Mouse (Mus musculus) lung, embryonic 14.5 days (tissue): ENCODE results near the gene Itgb8. TPM values are rescaled to one million over a fixed set of nuclear protein-coding genes. Genes with fewer than 3 reads are reported as not detected.
A peak's percentile ranks its signal among the peaks of the same experiment; 100 is the strongest.

Experiments
- ATAC-seq: fragments of 200-750 bp; cut with Nextera tagmentation; 2 replicates; pipeline ENCODE4 v1.8.0; 2017; ENCODE audit warnings: mild to moderate bottlenecking, moderate TSS enrichment, moderate library complexity; ENCODE audit not compliant: insufficient read depth
- DNase-seq: peaks from one replicate; pipeline ENCODE4 v3.0.0-alpha.2; 2015
- H3K27ac ChIP-seq: fragments of 300-500 bp; sonication (generic); 2 replicates; pipeline ENCODE4 v1.5.1; 2014; ENCODE audit warnings: low read depth, mild to moderate bottlenecking, moderate library complexity
- H3K27me3 ChIP-seq: fragments of 300-500 bp; sonication (generic); 2 replicates; pipeline ENCODE4 v1.6.1; 2014; ENCODE audit warnings: low read length, control low read depth; ENCODE audit not compliant: insufficient read depth
- H3K36me3 ChIP-seq: fragments of 300-500 bp; sonication (generic); 2 replicates; pipeline ENCODE4 v1.6.1; 2014; ENCODE audit warnings: control low read depth; ENCODE audit not compliant: insufficient read depth
- H3K4me1 ChIP-seq: fragments of 300-500 bp; sonication (generic); 2 replicates; pipeline ENCODE4 v1.6.1; 2014; ENCODE audit warnings: antibody characterized with exemption, control low read depth; ENCODE audit not compliant: insufficient read depth
- H3K4me2 ChIP-seq: fragments of 300-500 bp; sonication (generic); 2 replicates; pipeline ENCODE4 v1.6.1; 2014; ENCODE audit warnings: mild to moderate bottlenecking
- H3K4me3 ChIP-seq: fragments of 300-500 bp; sonication (generic); 2 replicates; pipeline ENCODE4 v1.5.1; 2014; ENCODE audit warnings: low read depth, low read length
- H3K9ac ChIP-seq: fragments of 300-500 bp; sonication (generic); 2 replicates; pipeline ENCODE4 v1.6.1; 2014
- H3K9me3 ChIP-seq: fragments of 300-500 bp; sonication (generic); 2 replicates; pipeline ENCODE4 v1.6.1; 2016; ENCODE audit warnings: low read depth, low read length, control low read depth
- CTCF ChIP-seq: IDR thresholded peaks from 2 replicates; pipeline ENCODE4 v1.5.1; 2016; ENCODE audit warnings: antibody characterized with exemption, low read depth
- WGBS: fragments of 180-500 bp; shearing (Covaris S2); extraction: QIAGEN DNeasy Blood & Tissue Kit; methylation state at CpG from one replicate; pipeline ENCODE4 v1.1.7; 2014; 5-methylcytosine and 5-hydroxymethylcytosine counted together
- polyA plus RNA-seq: library from polyadenylated mRNA; unstranded; fragments of >200 nt; fragmentation: Nextera tagmentation; extraction: Ambion mirVana; gene quantifications from 2 replicates; pipeline ENCODE4 v1.2.1, GENCODE M21; 2014

Itgb8 gene
- polyA plus RNA-seq, 1 experiment from 2014 or later = 4.6 TPM

- WGBS = 62% methylated on average over 1 of the region's 1 CpGs
- no peak overlapping the region for H3K9ac ChIP-seq
- ATAC-seq = no peak; the same call in 1 of the 2 replicates
- no peak for TF ChIP-seq CTCF
- no peak overlapping the region for H3K4me2 ChIP-seq
- no peaks in the 10 kb centered on the region for H3K27me3 ChIP-seq
- H3K9me3 ChIP-seq = no peaks in the 10 kb centered on the region
- no peak overlapping the region for H3K27ac ChIP-seq
- H3K36me3 ChIP-seq = peaks cover 19% of the 10 kb centered on the region
- no peaks in the 10 kb centered on the region for H3K4me1 ChIP-seq
- peak; percentile 16 for DNase-seq
- H3K4me3 ChIP-seq = no peak overlapping the region
Observed at GRCm38 (mm10) chr12:119164176-119164575, 74.4 kb downstream of the Itgb8 start.

- Histone ChIP-seq H3K4me3 (no peak overlapping the region), H3K36me3 (peaks cover 10% of the 10 kb centered on the region; the same call in 1 of the 2 replicates), H3K27ac (no peak overlapping the region), H3K9me3 (no peaks in the 10 kb centered on the region), H3K27me3 (no peaks in the 10 kb centered on the region), H3K4me2 (no peak overlapping the region), H3K9ac (no peak overlapping the region), H3K4me1 (no peaks in the 10 kb centered on the region)
- no peak for ATAC-seq
- DNase-seq = peak; percentile 48
- TF ChIP-seq CTCF = no peak
Observed at GRCm38 (mm10) chr12:119160786-119161185, 77.8 kb downstream of the Itgb8 start.

- Histone ChIP-seq H3K27me3 (no peaks in the 10 kb centered on the region), H3K27ac (no peak overlapping the region), H3K36me3 (peaks cover 10% of the 10 kb centered on the region; the same call in 1 of the 2 replicates), H3K4me2 (no peak overlapping the region), H3K4me1 (no peaks in the 10 kb centered on the region), H3K4me3 (no peak overlapping the region), H3K9me3 (no peaks in the 10 kb centered on the region), H3K9ac (no peak overlapping the region)
- 57% methylated on average over 4 of the region's 4 CpGs for WGBS
- TF ChIP-seq CTCF = no peak
- no peak for ATAC-seq
- DNase-seq = no peak
Observed at GRCm38 (mm10) chr12:119159254-119159933, 79.2 kb downstream of the Itgb8 start.

DNA sequence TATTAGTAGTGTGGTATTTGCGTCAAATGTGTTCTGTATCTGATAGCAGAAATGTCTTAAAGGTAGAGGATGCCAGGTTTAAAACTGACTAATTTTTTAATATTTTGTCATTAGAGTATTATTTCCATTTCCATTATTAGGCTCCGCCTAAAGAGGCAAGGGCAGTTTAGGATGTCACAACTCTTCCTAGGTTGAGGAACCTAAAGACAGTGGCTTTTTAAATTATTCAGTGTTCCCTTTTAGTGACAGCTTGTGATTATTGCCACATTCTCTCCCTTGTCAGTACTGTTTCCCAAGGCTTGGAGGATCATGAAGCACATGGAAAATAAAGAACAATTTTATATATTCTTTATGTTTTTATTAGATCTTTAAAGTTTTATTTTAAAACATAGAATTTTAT lies 80.9 kb downstream of the Itgb8 start:
- 82% methylated on average over 2 of the region's 2 CpGs for WGBS
- H3K36me3 ChIP-seq = peaks cover 8% of the 10 kb centered on the region; the same call in 1 of the 2 replicates
- no peak overlapping the region for H3K4me3 ChIP-seq
- ATAC-seq = no peak
- H3K4me1 ChIP-seq = no peaks in the 10 kb centered on the region
- TF ChIP-seq CTCF = no peak
- H3K4me2 ChIP-seq = no peak overlapping the region
- no peaks in the 10 kb centered on the region for H3K27me3 ChIP-seq
- no peak overlapping the region for H3K27ac ChIP-seq
- no peaks in the 10 kb centered on the region for H3K9me3 ChIP-seq
- H3K9ac ChIP-seq = no peak overlapping the region
- DNase-seq = no peak

GRCm38 (mm10) chr12:119157068-119157467 lies 81.5 kb downstream of the Itgb8 start:
- Histone ChIP-seq H3K4me1 (no peaks in the 10 kb centered on the region), H3K27ac (no peak overlapping the region), H3K36me3 (0 out of 2 replicates have a peak, but pooled peaks cover 2% of the 10 kb centered on the region), H3K9ac (no peak overlapping the region), H3K4me2 (no peak overlapping the region), H3K4me3 (no peak overlapping the region), H3K27me3 (no peaks in the 10 kb centered on the region), H3K9me3 (no peaks in the 10 kb centered on the region)
- WGBS = 77% methylated on average over 3 of the region's 3 CpGs
- no peak for TF ChIP-seq CTCF
- DNase-seq (no peak), ATAC-seq (no peak)

- no peaks in the 10 kb centered on the region for H3K4me1 ChIP-seq
- no peaks in the 10 kb centered on the region for H3K9me3 ChIP-seq
- peak; percentile 90 for DNase-seq
- no peak overlapping the region for H3K4me3 ChIP-seq
- 32% methylated on average over 4 of the region's 4 CpGs for WGBS
- H3K36me3 ChIP-seq = no peaks in the 10 kb centered on the region
- H3K27me3 ChIP-seq = no peaks in the 10 kb centered on the region
- peak; percentile 81 for ATAC-seq
- no peak overlapping the region; the same call in 1 of the 2 replicates for H3K27ac ChIP-seq
- no peak overlapping the region for H3K9ac ChIP-seq
- H3K4me2 ChIP-seq = no peak overlapping the region
- TF ChIP-seq CTCF = no peak
Observed at GRCm38 (mm10) chr12:119155566-119155965, 83.0 kb downstream of the Itgb8 start.

DNA sequence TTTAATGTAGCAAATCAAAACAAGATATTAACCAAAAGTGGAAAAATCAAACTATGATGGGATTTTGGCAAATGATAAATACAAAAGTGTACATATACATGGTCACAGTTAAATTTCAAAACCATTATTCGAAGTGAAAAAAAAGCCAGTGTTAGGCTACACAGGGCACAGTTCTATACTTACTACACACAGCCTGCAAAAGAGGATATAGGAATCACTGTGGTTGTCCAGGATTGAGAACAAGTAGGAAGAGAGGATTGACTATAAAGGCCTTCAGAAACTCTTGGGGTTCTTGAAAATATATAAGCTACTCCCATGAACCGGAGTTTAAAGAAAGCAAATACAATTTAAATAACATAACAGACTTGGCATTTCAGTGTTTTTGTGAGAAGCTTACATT lies 87.6 kb downstream of the Itgb8 start:
- H3K27me3 ChIP-seq = no peaks in the 10 kb centered on the region
- DNase-seq (no peak), ATAC-seq (no peak)
- no peak overlapping the region for H3K4me2 ChIP-seq
- 85% methylated on average over 2 of the region's 2 CpGs for WGBS
- TF ChIP-seq CTCF = no peak
- H3K9ac ChIP-seq = no peak overlapping the region
- no peaks in the 10 kb centered on the region for H3K9me3 ChIP-seq
- H3K36me3 ChIP-seq = no peaks in the 10 kb centered on the region
- H3K27ac ChIP-seq = no peak overlapping the region
- no peaks in the 10 kb centered on the region for H3K4me1 ChIP-seq
- no peak overlapping the region for H3K4me3 ChIP-seq
